Mouse (Mus musculus) G1E (cell line): ENCODE data around the gene Cbx7.
"Not testable (repeated sequence)": the region's sequence is repeated elsewhere in the genome, so short reads cannot be mapped to it uniquely, and the experiment has no call there.

Experiments
- CTCF ChIP-seq: IDR thresholded peaks from 2 replicates; pipeline ENCODE4 v1.5.1; 2012; ENCODE audit warnings: low read depth, low read length, inconsistent platforms, mixed read lengths
- TAL1 ChIP-seq: conservative IDR thresholded peaks from 2 replicates; pipeline ENCODE4 v1.6.1; 2012; ENCODE audit warnings: low read depth, low read length, inconsistent platforms, mixed read lengths

GRCm38 (mm10) chr15:79910812-79911211 is 60.1 kb downstream of the Cbx7 start:
- not testable (repeated sequence) for TF ChIP-seq CTCF, TAL1
